Mouse (Mus musculus): ENCODE results near the gene Gm9044. TPM values are rescaled to one million over a fixed set of nuclear protein-coding genes. Genes with fewer than 3 reads are reported as not detected.
"Not testable (repeated sequence)": the region's sequence is repeated elsewhere in the genome, so short reads cannot be mapped to it uniquely, and the experiment has no call there.

Gm9044 gene
- polyA plus RNA-seq (2015; fragmentation: Nextera tagmentation; extraction: Ambion mirVana), result not detected in 2 replicates

DNA sequence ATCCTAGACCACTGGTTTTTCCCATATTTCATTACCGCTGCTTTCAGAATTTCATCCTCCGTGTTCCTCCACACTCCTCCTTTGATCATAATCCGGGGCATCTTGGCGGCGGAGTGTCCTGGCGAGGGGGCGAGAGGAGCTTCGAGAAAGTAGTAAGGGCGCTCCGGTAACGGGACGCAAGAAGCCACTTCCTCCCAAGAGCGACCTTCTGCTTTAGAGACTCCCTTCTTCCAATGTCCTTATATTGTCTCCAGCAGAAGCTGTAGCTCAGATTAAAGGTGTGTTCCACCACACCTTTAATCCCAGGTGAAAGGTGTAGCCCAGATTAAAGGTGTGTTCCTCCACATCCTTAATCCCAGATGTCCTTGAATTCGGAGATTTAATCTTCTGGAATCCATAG is at the start of gene Gm9044:
Gene Gm9044, minus strand, starts transcription at position 101 of the 400 bp plus-strand sequence.
- not testable (repeated sequence) for H3K9ac ChIP-seq (ENCODE audit: low read length); H3K27ac ChIP-seq (ENCODE audit: low read length); H3K4me3 ChIP-seq (replicated peaks; ENCODE audit: low read length); H3K4me2 ChIP-seq (ENCODE audit: low read depth, low read length); H3K4me1 ChIP-seq (ENCODE audit: control insufficient read depth, insufficient read depth, low read length); H3K36me3 ChIP-seq (ENCODE audit: control insufficient read depth, insufficient read depth, low read length); H3K9me3 ChIP-seq (replicated peaks; ENCODE audit: control insufficient read depth, low read length); H3K27me3 ChIP-seq (ENCODE audit: control insufficient read depth, insufficient read depth, low read length); ATAC-seq (ENCODE audit: insufficient read depth, low FRiP score)
- no CpG with 5 or more reads among the region's 14 CpGs for WGBS

DNA sequence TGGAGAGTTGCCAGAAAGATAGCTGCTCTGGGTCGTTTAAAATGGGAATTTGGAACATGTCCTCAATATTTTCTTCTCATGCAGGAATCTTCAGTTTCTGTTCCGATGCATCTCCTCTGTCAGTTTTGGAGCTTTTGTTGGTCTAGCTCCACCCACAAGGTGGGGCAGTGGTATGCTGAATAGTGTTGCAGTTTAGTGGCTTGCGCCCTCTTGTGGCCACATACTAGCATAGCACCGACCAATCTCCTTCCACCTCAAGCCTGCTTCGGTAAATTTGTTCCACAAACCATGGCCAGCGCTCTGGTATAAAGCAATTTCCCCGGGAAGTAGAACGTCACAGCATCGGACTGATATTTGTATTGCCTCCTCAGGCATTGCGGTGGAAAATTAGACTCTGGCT is 38.2 kb upstream of the Gm9044 start:
- H3K4me2 ChIP-seq (ENCODE audit: low read depth, low read length), result peak overlapping the region; percentile 45
- H3K9ac ChIP-seq (ENCODE audit: low read length), result no peak overlapping the region
- no peaks in the 10 kb centered on the region for H3K27me3 ChIP-seq (ENCODE audit: control insufficient read depth, insufficient read depth, low read length)
- WGBS, result 4% methylated on average over 10 of the region's 10 CpGs
- H3K4me1 ChIP-seq (ENCODE audit: control insufficient read depth, insufficient read depth, low read length), result no peaks in the 10 kb centered on the region
- H3K36me3 ChIP-seq (ENCODE audit: control insufficient read depth, insufficient read depth, low read length), result no peaks in the 10 kb centered on the region
- ATAC-seq (ENCODE audit: insufficient read depth, low FRiP score), result peak; percentile 71; the same call in 1 of the 2 replicates
- no peaks in the 10 kb centered on the region for H3K9me3 ChIP-seq (replicated peaks; ENCODE audit: control insufficient read depth, low read length)
- peak overlapping the region; percentile 21 for H3K4me3 ChIP-seq (replicated peaks; ENCODE audit: low read length)
- H3K27ac ChIP-seq (ENCODE audit: low read length), result no peak overlapping the region

DNA sequence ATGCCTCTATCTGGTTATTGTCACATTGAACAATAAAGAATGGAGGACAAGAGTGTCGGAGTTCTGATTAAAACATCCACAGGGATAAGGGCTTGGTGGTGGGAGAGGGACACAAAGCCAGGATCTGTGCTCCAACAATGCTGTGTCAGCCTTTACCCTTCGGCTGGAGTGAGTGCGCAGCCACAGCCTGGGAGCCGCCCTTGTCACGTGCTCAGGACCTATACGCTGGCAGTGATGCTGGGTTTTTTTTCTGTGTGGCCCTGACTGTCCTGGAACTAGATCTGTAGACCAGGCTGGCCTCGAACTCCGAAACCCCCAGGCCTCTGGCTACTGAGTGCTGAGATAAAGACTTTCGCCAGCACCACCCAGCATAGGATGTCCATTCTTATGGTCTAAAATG is 37.3 kb upstream of the Gm9044 start:
- Histone ChIP-seq H3K4me3 (replicated peaks; ENCODE audit: low read length) (no peak overlapping the region), H3K36me3 (ENCODE audit: control insufficient read depth, insufficient read depth, low read length) (no peaks in the 10 kb centered on the region), H3K27ac (ENCODE audit: low read length) (no peak overlapping the region), H3K9ac (ENCODE audit: low read length) (no peak overlapping the region), H3K4me1 (ENCODE audit: control insufficient read depth, insufficient read depth, low read length) (no peaks in the 10 kb centered on the region), H3K4me2 (ENCODE audit: low read depth, low read length) (no peak overlapping the region), H3K9me3 (replicated peaks; ENCODE audit: control insufficient read depth, low read length) (no peaks in the 10 kb centered on the region), H3K27me3 (ENCODE audit: control insufficient read depth, insufficient read depth, low read length) (no peaks in the 10 kb centered on the region)
- no peak for ATAC-seq (ENCODE audit: insufficient read depth, low FRiP score)
- WGBS, result 91% methylated on average over 9 of the region's 9 CpGs

DNA sequence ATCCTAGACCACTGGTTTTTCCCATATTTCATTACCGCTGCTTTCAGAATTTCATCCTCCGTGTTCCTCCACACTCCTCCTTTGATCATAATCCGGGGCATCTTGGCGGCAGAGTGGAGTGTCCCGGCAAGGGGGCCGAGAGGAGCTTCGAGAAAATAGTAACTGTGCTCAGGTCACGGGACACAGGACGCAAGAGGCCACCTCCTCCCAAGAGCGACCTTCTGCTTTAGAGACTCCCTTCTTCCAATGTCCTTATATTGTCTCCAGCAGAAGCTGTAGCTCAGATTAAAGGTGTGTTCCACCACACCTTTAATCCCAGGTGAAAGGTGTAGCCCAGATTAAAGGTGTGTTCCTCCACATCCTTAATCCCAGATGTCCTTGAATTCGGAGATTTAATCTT is 21.8 kb upstream of the Gm9044 start, which contains the start of gene Gm9049:
Gene Gm9049, minus strand, starts transcription at position 101 of the 400 bp plus-strand sequence.
- not testable (repeated sequence) for ATAC-seq (ENCODE audit: insufficient read depth, low FRiP score)
- 60% methylated on average over 1 of the region's 11 CpGs for WGBS

DNA sequence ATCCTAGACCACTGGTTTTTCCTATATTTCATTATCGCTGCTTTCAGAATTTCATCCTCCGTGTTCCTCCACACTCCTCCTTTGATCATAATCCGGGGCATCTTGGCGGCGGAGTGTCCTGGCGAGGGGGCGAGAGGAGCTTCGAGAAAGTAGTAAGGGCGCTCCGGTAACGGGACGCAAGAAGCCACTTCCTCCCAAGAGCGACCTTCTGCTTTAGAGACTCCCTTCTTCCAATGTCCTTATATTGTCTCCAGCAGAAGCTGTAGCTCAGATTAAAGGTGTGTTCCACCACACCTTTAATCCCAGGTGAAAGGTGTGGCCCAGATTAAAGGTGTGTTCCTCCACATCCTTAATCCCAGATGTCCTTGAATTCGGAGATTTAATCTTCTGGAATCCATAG is 16.4 kb upstream of the Gm9044 start, which contains the start of gene Gm9048:
Gene Gm9048, minus strand, starts transcription at position 101 of the 400 bp plus-strand sequence.
- not testable (repeated sequence) for H3K4me2 ChIP-seq (ENCODE audit: low read depth, low read length); H3K27ac ChIP-seq (ENCODE audit: low read length); H3K36me3 ChIP-seq (ENCODE audit: control insufficient read depth, insufficient read depth, low read length); H3K9ac ChIP-seq (ENCODE audit: low read length); ATAC-seq (ENCODE audit: insufficient read depth, low FRiP score); H3K4me3 ChIP-seq (replicated peaks; ENCODE audit: low read length); H3K27me3 ChIP-seq (ENCODE audit: control insufficient read depth, insufficient read depth, low read length); H3K9me3 ChIP-seq (replicated peaks; ENCODE audit: control insufficient read depth, low read length); H3K4me1 ChIP-seq (ENCODE audit: control insufficient read depth, insufficient read depth, low read length)
- WGBS, result 89% methylated on average over 1 of the region's 14 CpGs

More for the DNA sequence above, 21.8 kb upstream of the Gm9044 start, which contains the start of gene Gm9049:
- not testable (repeated sequence) for H3K27ac ChIP-seq (ENCODE audit: low read length); H3K4me3 ChIP-seq (replicated peaks; ENCODE audit: low read length); H3K4me2 ChIP-seq (ENCODE audit: low read depth, low read length); H3K9me3 ChIP-seq (replicated peaks; ENCODE audit: control insufficient read depth, low read length); H3K27me3 ChIP-seq (ENCODE audit: control insufficient read depth, insufficient read depth, low read length); H3K4me1 ChIP-seq (ENCODE audit: control insufficient read depth, insufficient read depth, low read length); H3K9ac ChIP-seq (ENCODE audit: low read length); H3K36me3 ChIP-seq (ENCODE audit: control insufficient read depth, insufficient read depth, low read length)

DNA sequence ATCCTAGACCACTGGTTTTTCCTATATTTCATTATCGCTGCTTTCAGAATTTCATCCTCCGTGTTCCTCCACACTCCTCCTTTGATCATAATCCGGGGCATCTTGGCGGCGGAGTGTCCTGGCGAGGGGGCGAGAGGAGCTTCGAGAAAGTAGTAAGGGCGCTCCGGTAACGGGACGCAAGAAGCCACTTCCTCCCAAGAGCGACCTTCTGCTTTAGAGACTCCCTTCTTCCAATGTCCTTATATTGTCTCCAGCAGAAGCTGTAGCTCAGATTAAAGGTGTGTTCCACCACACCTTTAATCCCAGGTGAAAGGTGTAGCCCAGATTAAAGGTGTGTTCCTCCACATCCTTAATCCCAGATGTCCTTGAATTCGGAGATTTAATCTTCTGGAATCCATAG is 10.9 kb upstream of the Gm9044 start, which contains the start of gene Gm9046:
Gene Gm9046, minus strand, starts transcription at position 101 of the 400 bp plus-strand sequence.
- H3K36me3 ChIP-seq (ENCODE audit: control insufficient read depth, insufficient read depth, low read length), result not testable (repeated sequence)

DNA sequence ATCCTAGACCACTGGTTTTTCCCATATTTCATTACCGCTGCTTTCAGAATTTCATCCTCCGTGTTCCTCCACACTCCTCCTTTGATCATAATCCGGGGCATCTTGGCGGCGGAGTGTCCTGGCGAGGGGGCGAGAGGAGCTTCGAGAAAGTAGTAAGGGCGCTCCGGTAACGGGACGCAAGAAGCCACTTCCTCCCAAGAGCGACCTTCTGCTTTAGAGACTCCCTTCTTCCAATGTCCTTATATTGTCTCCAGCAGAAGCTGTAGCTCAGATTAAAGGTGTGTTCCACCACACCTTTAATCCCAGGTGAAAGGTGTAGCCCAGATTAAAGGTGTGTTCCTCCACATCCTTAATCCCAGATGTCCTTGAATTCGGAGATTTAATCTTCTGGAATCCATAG is 5.5 kb upstream of the Gm9044 start, which contains the start of gene Gm9045:
Gene Gm9045, minus strand, starts transcription at position 101 of the 400 bp plus-strand sequence.
- H3K4me1 ChIP-seq (ENCODE audit: control insufficient read depth, insufficient read depth, low read length); H3K4me3 ChIP-seq (replicated peaks; ENCODE audit: low read length); H3K27me3 ChIP-seq (ENCODE audit: control insufficient read depth, insufficient read depth, low read length); H3K9ac ChIP-seq (ENCODE audit: low read length); H3K9me3 ChIP-seq (replicated peaks; ENCODE audit: control insufficient read depth, low read length); H3K36me3 ChIP-seq (ENCODE audit: control insufficient read depth, insufficient read depth, low read length); H3K27ac ChIP-seq (ENCODE audit: low read length); H3K4me2 ChIP-seq (ENCODE audit: low read depth, low read length); ATAC-seq (ENCODE audit: insufficient read depth, low FRiP score): not testable (repeated sequence)
- WGBS, result no CpG with 5 or more reads among the region's 14 CpGs

More for the DNA sequence above, 10.9 kb upstream of the Gm9044 start, which contains the start of gene Gm9046:
- H3K27me3 ChIP-seq (ENCODE audit: control insufficient read depth, insufficient read depth, low read length); ATAC-seq (ENCODE audit: insufficient read depth, low FRiP score); H3K4me3 ChIP-seq (replicated peaks; ENCODE audit: low read length); H3K9me3 ChIP-seq (replicated peaks; ENCODE audit: control insufficient read depth, low read length); H3K4me2 ChIP-seq (ENCODE audit: low read depth, low read length); H3K9ac ChIP-seq (ENCODE audit: low read length); H3K4me1 ChIP-seq (ENCODE audit: control insufficient read depth, insufficient read depth, low read length); H3K27ac ChIP-seq (ENCODE audit: low read length): not testable (repeated sequence)
- WGBS, result no CpG with 5 or more reads among the region's 14 CpGs

DNA sequence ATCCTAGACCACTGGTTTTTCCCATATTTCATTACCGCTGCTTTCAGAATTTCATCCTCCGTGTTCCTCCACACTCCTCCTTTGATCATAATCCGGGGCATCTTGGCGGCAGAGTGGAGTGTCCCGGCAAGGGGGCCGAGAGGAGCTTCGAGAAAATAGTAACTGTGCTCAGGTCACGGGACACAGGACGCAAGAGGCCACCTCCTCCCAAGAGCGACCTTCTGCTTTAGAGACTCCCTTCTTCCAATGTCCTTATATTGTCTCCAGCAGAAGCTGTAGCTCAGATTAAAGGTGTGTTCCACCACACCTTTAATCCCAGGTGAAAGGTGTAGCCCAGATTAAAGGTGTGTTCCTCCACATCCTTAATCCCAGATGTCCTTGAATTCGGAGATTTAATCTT is 5.3 kb downstream of the Gm9044 start, which contains the start of gene Gm9040:
Gene Gm9040, minus strand, starts transcription at position 101 of the 400 bp plus-strand sequence.
- ATAC-seq (ENCODE audit: insufficient read depth, low FRiP score); H3K27ac ChIP-seq (ENCODE audit: low read length); H3K9ac ChIP-seq (ENCODE audit: low read length); H3K36me3 ChIP-seq (ENCODE audit: control insufficient read depth, insufficient read depth, low read length); H3K4me1 ChIP-seq (ENCODE audit: control insufficient read depth, insufficient read depth, low read length); H3K4me3 ChIP-seq (replicated peaks; ENCODE audit: low read length); H3K4me2 ChIP-seq (ENCODE audit: low read depth, low read length); H3K27me3 ChIP-seq (ENCODE audit: control insufficient read depth, insufficient read depth, low read length); H3K9me3 ChIP-seq (replicated peaks; ENCODE audit: control insufficient read depth, low read length): not testable (repeated sequence)
- no CpG with 5 or more reads among the region's 11 CpGs for WGBS

DNA sequence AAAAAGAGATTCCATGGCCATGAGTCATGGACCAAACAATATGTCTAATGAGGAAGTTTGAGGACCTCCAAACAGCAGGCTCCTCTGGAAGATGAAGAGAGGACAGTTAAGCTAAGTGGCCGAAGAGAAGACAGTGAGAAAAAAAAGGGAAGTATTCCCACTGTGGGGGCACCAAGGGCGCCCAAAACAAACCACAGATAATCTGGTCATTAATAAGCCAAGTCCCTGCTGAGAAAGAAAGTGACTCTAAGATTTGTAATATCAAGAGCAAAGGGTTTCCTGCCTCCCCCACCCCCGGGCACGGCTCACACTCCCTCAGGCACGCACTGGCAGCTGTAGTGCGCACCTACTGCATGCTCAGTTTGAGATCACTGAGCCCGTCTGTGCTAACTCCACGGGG is 13.2 kb downstream of the Gm9044 start:
- H3K9ac ChIP-seq (ENCODE audit: low read length), result no peak overlapping the region
- H3K36me3 ChIP-seq (ENCODE audit: control insufficient read depth, insufficient read depth, low read length), result no peaks in the 10 kb centered on the region
- WGBS, result 77% methylated on average over 8 of the region's 8 CpGs
- H3K4me1 ChIP-seq (ENCODE audit: control insufficient read depth, insufficient read depth, low read length), result no peaks in the 10 kb centered on the region
- no peak overlapping the region for H3K27ac ChIP-seq (ENCODE audit: low read length)
- no peak overlapping the region for H3K4me3 ChIP-seq (replicated peaks; ENCODE audit: low read length)
- H3K27me3 ChIP-seq (ENCODE audit: control insufficient read depth, insufficient read depth, low read length), result no peaks in the 10 kb centered on the region
- H3K4me2 ChIP-seq (ENCODE audit: low read depth, low read length), result no peak overlapping the region
- ATAC-seq (ENCODE audit: insufficient read depth, low FRiP score), result no peak
- H3K9me3 ChIP-seq (replicated peaks; ENCODE audit: control insufficient read depth, low read length), result no peaks in the 10 kb centered on the region

Measured in stomach, embryonic 16.5 days (tissue).